Mouse (Mus musculus) kidney, postnatal 0 days (tissue): ENCODE data around the gene Aldoc. TPM values are rescaled to one million over a fixed set of nuclear protein-coding genes. Genes with fewer than 3 reads are reported as not detected.
A peak's percentile ranks its signal among the peaks of the same experiment; 100 is the strongest.

Experiments
- ATAC-seq: fragments of 200-750 bp; cut with Nextera tagmentation; replicated peaks from 2 replicates; pipeline ENCODE4 v1.8.0; 2017; ENCODE audit warnings: low read depth, moderate number of reproducible peaks, moderate TSS enrichment, moderate library complexity; ENCODE audit not compliant: low FRiP score
- DNase-seq: peaks from one replicate; pipeline ENCODE4 v3.0.0-alpha.2; 2016; ENCODE audit warnings: low spot score
- H3K27ac ChIP-seq: fragments of 300-500 bp; sonication (generic); 2 replicates; pipeline ENCODE4 v1.5.1; 2014; ENCODE audit warnings: mild to moderate bottlenecking
- H3K27me3 ChIP-seq: fragments of 300-500 bp; sonication (generic); 2 replicates; pipeline ENCODE4 v1.6.1; 2014; ENCODE audit warnings: low read length, mixed read lengths; ENCODE audit not compliant: insufficient read depth
- H3K36me3 ChIP-seq: fragments of 300-500 bp; sonication (generic); 2 replicates; pipeline ENCODE4 v1.6.1; 2014; ENCODE audit warnings: low read length, mixed read lengths; ENCODE audit not compliant: insufficient read depth
- H3K4me1 ChIP-seq: fragments of 300-500 bp; sonication (generic); replicated peaks from 2 replicates; pipeline ENCODE4 v1.6.1; 2014; ENCODE audit warnings: antibody characterized with exemption, low read length, mixed read lengths; ENCODE audit not compliant: insufficient read depth
- H3K4me2 ChIP-seq: fragments of 300-500 bp; sonication (generic); 2 replicates; pipeline ENCODE4 v1.6.1; 2014; ENCODE audit warnings: mild to moderate bottlenecking, low read length, moderate library complexity, mixed read lengths
- H3K4me3 ChIP-seq: fragments of 300-500 bp; sonication (generic); replicated peaks from 2 replicates; pipeline ENCODE4 v1.5.1; 2014; ENCODE audit warnings: low read depth, low read length
- H3K9ac ChIP-seq: fragments of 300-500 bp; sonication (generic); 2 replicates; pipeline ENCODE4 v1.6.1; 2014; ENCODE audit warnings: low read depth, low read length
- H3K9me3 ChIP-seq: fragments of 300-500 bp; sonication (generic); replicated peaks from 2 replicates; pipeline ENCODE4 v1.6.1; 2016; ENCODE audit warnings: low read length, inconsistent platforms, mixed read lengths
- CTCF ChIP-seq: IDR thresholded peaks from 2 replicates; pipeline ENCODE4 v1.5.1; 2016; ENCODE audit warnings: antibody characterized with exemption, low read depth, mild to moderate bottlenecking, moderate library complexity
- WGBS: fragments of 180-500 bp; shearing (Covaris S2); extraction: QIAGEN DNeasy Blood & Tissue Kit; methylation state at CpG from one replicate; pipeline ENCODE4 v1.1.7; 2014; 5-methylcytosine and 5-hydroxymethylcytosine counted together
- polyA plus RNA-seq: library from polyadenylated mRNA; unstranded; fragments of >200 nt; fragmentation: Nextera tagmentation; extraction: Ambion mirVana; gene quantifications from 2 replicates; pipeline ENCODE4 v1.2.1, GENCODE M21; 2015

The Aldoc gene
- polyA plus RNA-seq, 1 experiment from 2014 or later = 13.0 TPM

DNA sequence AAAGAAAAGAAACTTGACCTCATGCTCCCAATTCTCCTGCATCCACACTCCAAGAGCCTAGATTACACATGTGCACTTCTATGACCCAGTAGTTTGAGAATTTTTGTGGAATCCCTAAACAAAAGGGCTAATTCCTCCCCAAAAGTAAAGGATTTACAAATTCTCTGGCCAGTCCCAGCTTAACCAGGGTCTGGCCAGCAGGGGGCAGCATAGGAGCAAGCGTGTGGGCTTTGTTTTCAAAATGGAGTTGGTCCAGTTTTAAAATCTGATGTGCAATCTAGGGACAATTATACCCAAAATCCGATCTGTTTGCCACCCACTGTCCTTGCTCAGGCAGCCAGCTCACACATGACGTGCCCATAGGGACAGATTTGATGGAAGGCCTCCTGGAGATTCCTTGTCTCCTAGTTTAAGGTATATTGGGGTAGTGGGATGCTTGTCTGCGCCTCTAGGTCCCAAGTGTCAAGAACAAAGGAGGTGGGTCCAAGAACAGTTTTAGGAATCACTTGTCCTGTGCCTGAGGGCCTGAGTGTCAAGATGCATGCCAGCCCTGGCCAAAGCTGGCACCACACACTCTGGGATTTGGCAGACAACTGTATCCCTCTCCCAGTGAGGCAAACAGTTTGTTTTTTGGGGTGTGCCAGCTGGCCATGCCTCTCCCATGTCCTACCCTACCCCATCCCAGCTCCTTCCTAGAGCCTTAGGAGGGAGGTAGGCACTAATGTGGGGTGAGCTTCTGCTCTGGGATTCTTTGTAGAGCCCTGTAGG, 32.9 kb downstream of the Aldoc start:
- no peak overlapping the region for H3K9ac ChIP-seq
- peak; percentile 93 for TF ChIP-seq CTCF
- no peak overlapping the region for H3K27ac ChIP-seq
- no peak overlapping the region for H3K4me2 ChIP-seq
- WGBS = 37% methylated on average over 4 of the region's 4 CpGs
- no peak for ATAC-seq
- no peak overlapping the region for H3K4me3 ChIP-seq
- H3K9me3 ChIP-seq = no peaks in the 10 kb centered on the region
- no peaks in the 10 kb centered on the region for H3K4me1 ChIP-seq
- peak; percentile 70 for DNase-seq
- H3K36me3 ChIP-seq = no peaks in the 10 kb centered on the region
- no peaks in the 10 kb centered on the region for H3K27me3 ChIP-seq

GRCm38 (mm10) chr11:78358330-78359007, 35.7 kb downstream of the Aldoc start:
- DNase-seq (peak; percentile 42), ATAC-seq (no peak)
- Histone ChIP-seq H3K36me3 (no peaks in the 10 kb centered on the region), H3K27me3 (no peaks in the 10 kb centered on the region), H3K9me3 (no peaks in the 10 kb centered on the region), H3K4me1 (0 out of 2 replicates have a peak, but pooled peaks cover 5% of the 10 kb centered on the region), H3K4me2 (no peak overlapping the region), H3K9ac (no peak overlapping the region), H3K27ac (no peak overlapping the region), H3K4me3 (no peak overlapping the region)
- TF ChIP-seq CTCF = peak; percentile 69
- 19% methylated on average over 22 of the region's 22 CpGs for WGBS

GRCm38 (mm10) chr11:78360125-78360788, 37.5 kb downstream of the Aldoc start:
- DNase-seq (peak; percentile 89), ATAC-seq (peak; percentile 57; the same call in 1 of the 2 replicates)
- Histone ChIP-seq H3K27me3 (no peaks in the 10 kb centered on the region), H3K4me3 (peak overlapping the region; percentile 29), H3K4me1 (0 out of 2 replicates have a peak, but pooled peaks cover 12% of the 10 kb centered on the region), H3K9ac (no peak overlapping the region), H3K27ac (no peak overlapping the region), H3K9me3 (no peaks in the 10 kb centered on the region), H3K4me2 (peak overlapping the region; percentile 60), H3K36me3 (no peaks in the 10 kb centered on the region)
- WGBS = 13% methylated on average over 13 of the region's 13 CpGs
- peak; percentile 87 for TF ChIP-seq CTCF

DNA sequence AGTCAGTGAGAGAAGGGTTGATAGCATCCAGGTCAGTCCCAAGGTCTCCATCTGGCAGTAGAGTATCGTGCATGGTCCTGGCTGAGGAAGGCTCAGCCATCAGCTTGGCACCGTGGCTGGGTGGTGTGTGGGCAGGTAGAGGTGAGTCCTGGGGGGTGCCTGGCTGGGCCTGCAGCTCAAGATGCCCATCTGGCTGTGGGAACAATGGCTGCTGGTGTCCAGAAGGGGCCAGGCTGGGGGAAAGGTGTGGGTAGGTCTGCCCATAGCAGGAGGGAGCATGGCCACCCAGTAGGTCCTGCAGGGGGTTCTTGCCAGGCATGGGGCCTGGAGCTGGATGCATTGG, 38.0 kb downstream of the Aldoc start:
- H3K4me2 ChIP-seq = no peak overlapping the region
- H3K9me3 ChIP-seq = no peaks in the 10 kb centered on the region
- no peak overlapping the region for H3K27ac ChIP-seq
- no peak overlapping the region for H3K4me3 ChIP-seq
- no peaks in the 10 kb centered on the region for H3K36me3 ChIP-seq
- H3K9ac ChIP-seq = no peak overlapping the region
- TF ChIP-seq CTCF = no peak; the same call in 1 of the 2 replicates
- no peak for ATAC-seq
- 0 out of 2 replicates have a peak, but pooled peaks cover 12% of the 10 kb centered on the region for H3K4me1 ChIP-seq
- no peaks in the 10 kb centered on the region for H3K27me3 ChIP-seq
- WGBS = 47% methylated on average over 2 of the region's 2 CpGs
- DNase-seq = no peak

GRCm38 (mm10) chr11:78363309-78364007, 40.7 kb downstream of the Aldoc start:
- TF ChIP-seq CTCF = no peak
- DNase-seq = no peak
- no peaks in the 10 kb centered on the region for H3K36me3 ChIP-seq
- WGBS = 44% methylated on average over 13 of the region's 13 CpGs
- H3K27me3 ChIP-seq = no peaks in the 10 kb centered on the region
- H3K4me3 ChIP-seq = no peak overlapping the region
- H3K4me1 ChIP-seq = 0 out of 2 replicates have a peak, but pooled peaks cover 12% of the 10 kb centered on the region
- peak; percentile 19; the same call in 1 of the 2 replicates for ATAC-seq
- H3K4me2 ChIP-seq = no peak overlapping the region
- no peaks in the 10 kb centered on the region for H3K9me3 ChIP-seq
- peak overlapping the region; percentile 70; the same call in 1 of the 2 replicates for H3K27ac ChIP-seq
- no peak overlapping the region for H3K9ac ChIP-seq
